Mouse (Mus musculus): Measurements from ENCODE around the gene Fubp3.

DNA sequence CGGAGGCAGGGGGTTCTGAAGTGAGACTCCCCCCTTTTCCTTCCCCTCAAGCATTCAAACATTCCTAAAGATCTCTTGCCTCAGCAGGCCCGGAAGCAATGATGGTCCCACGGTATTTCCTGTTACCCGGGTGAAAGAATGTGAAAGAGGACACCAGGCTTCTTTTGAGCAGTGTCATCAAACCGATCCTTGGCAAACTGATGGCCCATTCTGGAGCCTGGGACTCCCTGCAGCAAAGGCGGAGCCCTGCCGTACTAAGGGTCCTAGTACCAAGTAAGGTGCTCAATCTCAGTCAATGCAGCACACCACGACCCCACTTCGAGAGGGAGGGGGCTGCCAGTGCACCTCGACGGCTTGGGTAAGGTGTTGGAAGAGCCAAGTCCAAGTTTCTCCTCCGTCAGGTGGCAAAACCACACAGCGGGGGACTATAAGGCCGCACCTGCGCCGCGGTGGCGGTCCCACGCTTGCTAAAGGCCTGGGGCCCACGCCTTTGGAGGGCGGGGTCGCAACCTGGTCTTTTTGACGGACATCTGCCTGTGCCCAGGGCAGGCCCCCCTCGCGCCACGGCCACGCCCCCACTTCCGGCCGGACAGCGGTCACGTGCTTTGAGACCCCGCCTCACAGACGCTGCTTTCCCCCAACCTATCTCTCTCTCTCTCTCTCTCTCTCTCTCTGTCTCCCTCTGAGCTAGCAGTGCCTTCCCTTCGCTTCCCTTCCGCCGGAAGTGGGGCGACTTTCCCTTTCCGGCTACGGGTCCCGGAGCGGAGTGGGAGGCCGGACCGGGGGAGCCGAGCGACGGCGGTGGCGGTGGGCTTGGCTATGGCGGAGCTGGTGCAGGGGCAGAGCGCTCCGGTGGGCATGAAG, at the start of gene Fubp3:
- peak; percentile 74 for TF ChIP-seq POLR2AphosphoS2 (IDR thresholded peaks at IDR 0.05; ENCODE audit: insufficient read length, low read depth)
- TF ChIP-seq POLR2A (IDR thresholded peaks at IDR 0.05; ENCODE audit: insufficient read length, low read depth): peak; percentile 55
- TF ChIP-seq E2F4 (IDR thresholded peaks at IDR 0.05; ENCODE audit: insufficient read depth): no peak
- TF ChIP-seq TCF12 (IDR thresholded peaks at IDR 0.05; ENCODE audit: insufficient read depth, poor library complexity, severe bottlenecking): no peak
- TF ChIP-seq TCF3 (IDR thresholded peaks at IDR 0.05; ENCODE audit: insufficient read length, low read depth): no peak
- peak in 1 of 3 experiments; percentile 78 for TF ChIP-seq MYOD1 (IDR thresholded peaks at IDR 0.05; ENCODE audit: control insufficient read depth in 1 of 3, insufficient read length in 2 of 3, low read depth in 2 of 3)
